Comparison of ENCODE assay signal across 9 mouse cellular contexts in the genomic region with DNA sequence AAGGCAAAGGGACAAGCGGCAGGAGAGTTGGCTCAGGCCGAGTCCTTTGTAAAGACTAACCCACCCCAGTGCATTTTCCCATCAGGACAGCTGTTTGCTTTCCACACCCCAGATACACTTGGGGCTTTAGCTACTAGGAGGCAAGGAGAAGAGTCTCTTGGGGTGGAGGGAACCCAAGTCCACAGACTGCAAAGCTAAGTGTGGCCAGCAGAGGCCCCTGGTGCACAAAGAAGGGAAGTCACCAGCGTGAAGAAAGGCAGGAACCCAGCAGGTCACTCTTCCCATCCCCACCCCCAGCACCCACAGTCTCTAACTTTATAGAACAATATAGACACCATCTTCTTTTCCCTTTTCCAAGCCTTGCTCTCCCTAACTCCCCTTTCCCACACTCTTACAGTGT. TPM values are rescaled to one million over a fixed set of nuclear protein-coding genes. Genes with fewer than 3 reads are reported as not detected.
A peak's percentile ranks its signal among the peaks of the same experiment; 100 is the strongest.
DNase-seq lines count a peak whose midpoint lies in the region; ATAC-seq and TF ChIP-seq lines count a peak whose summit lies in the region.
"Had no signal": no experiment of that assay in that cellular context is flagged by ENCODE, and none has a peak within 500 bp of the region (broad histone marks: within the 10 kb centered on the region; RNA-seq: fewer than 3 reads in every experiment).

No protein-coding gene starts in this region.

- no peak overlapping the region for H3K27ac ChIP-seq in heart, embryonic 12.5 days (ENCODE audit: poor library complexity, severe bottlenecking)
- H3K27ac ChIP-seq: lung, embryonic 15.5 days had no signal

- peak; percentile 54 for TF ChIP-seq CTCF in Patski (IDR thresholded peaks at IDR 0.05)

- no peak overlapping the region for H3K9ac ChIP-seq in heart, embryonic 12.5 days
- H3K9ac ChIP-seq: lung, embryonic 15.5 days had no signal

- peaks cover 15% of the 10 kb centered on the region for H3K4me1 ChIP-seq in heart, embryonic 12.5 days (replicated peaks)

- in situ Hi-C loops in Patski (cut with MboI; ENCODE audit: low pct_unique_long_range_greater_than_20kb), result no loop called here

- 0 out of 2 replicates have a peak, but pooled peaks cover 3% of the 10 kb centered on the region for H3K27me3 ChIP-seq in heart, embryonic 12.5 days (replicated peaks)
- H3K27me3 ChIP-seq in Patski, result peaks cover 13% of the 10 kb centered on the region

- POLR2A ChIA-PET in Patski (lab: Charles Lee), result interaction anchor here (0.7 to 1.0 kb wide), 2 partner anchors 10 to 36 kb away, joined by 3 to 4 read pairs; partner anchors contain the start of gene H2afy

- no peak overlapping the region for H3K4me2 ChIP-seq in heart, embryonic 12.5 days
- H3K4me2 ChIP-seq: lung, embryonic 15.5 days had no signal

- H3K36me3 ChIP-seq in heart, embryonic 12.5 days, result no peaks in the 10 kb centered on the region
- H3K36me3 ChIP-seq: lung, embryonic 15.5 days had no signal

- H3K9me3 ChIP-seq in heart, embryonic 12.5 days (replicated peaks), result no peaks in the 10 kb centered on the region
- H3K9me3 ChIP-seq: lung, embryonic 15.5 days had no signal

- no peak for ATAC-seq in heart, embryonic 12.5 days (ENCODE audit: insufficient number of reproducible peaks, low FRiP score)
- ATAC-seq in Patski, result no peak

- H3K4me3 ChIP-seq in heart, embryonic 12.5 days, result no peak overlapping the region
- H3K4me3 ChIP-seq: lung, embryonic 15.5 days had no signal

- 39% methylated on average over 3 of the region's 3 CpGs for WGBS in heart, embryonic 12.5 days

- peak; percentile 89 for DNase-seq in heart, adult 11 months
- DNase-seq in 416B (ENCODE audit: low read depth) (peak; percentile 83), Patski (ENCODE audit: low read depth, low spot score) (no peak)
- DNase-seq in lung, postnatal 14 days, result peak; percentile 36
- DNase-seq in layer of hippocampus, adult 18-20 months (ENCODE audit: low spot score in 2 of 2), result no peak
- no peak for DNase-seq in cerebellum, adult 18-20 months
- DNase-seq in adrenal gland, adult 8-10 months, result no peak

- CTCF ChIA-PET in Patski (lab: Charles Lee), result interaction anchor here (1.0 kb wide), 1 partner anchor 22 kb away, joined by 3 read pairs; no protein-coding TSS in a partner anchor

RNA-seq across cellular contexts. Expression of gene H2afy, which starts 9.4 kb away (rescaled TPM):
- 141 and 152 TPM in 2 replicates for polyA plus RNA-seq in heart, embryonic 12.5 days (2016; fragmentation: Nextera tagmentation; extraction: Ambion mirVana)
- 185 TPM for polyA plus RNA-seq in Patski (2021)
- 100 to 1,000 TPM; 115 to 121 TPM for total RNA-seq in layer of hippocampus, adult 18-20 months (2021)
- total RNA-seq in adrenal gland, adult 8-10 months (2022), result 100 to 1,000 TPM; 130 to 162 (median 139) TPM

RNA-seq across cellular contexts. Expression of gene Tifab, which starts 33.2 kb away (rescaled TPM):
- polyA plus RNA-seq in heart, embryonic 12.5 days (2016; fragmentation: Nextera tagmentation; extraction: Ambion mirVana), result 0.72 and 0.81 TPM in 2 replicates
- not detected for polyA plus RNA-seq in Patski (2021)
- total RNA-seq in layer of hippocampus, adult 18-20 months (2021), result 1 to 10 TPM; 1.3 TPM
- 1 to 10 TPM; 1.9 to 5.3 (median 4.4) TPM for total RNA-seq in adrenal gland, adult 8-10 months (2022)

Comparison
In these comparisons a context has a peak if more than half of its experiments do, and no peak if none do; other contexts are left out.
1. DNase-seq: peak in heart, adult 11 months (single experiment), 416B (single experiment) and lung, postnatal 14 days (single experiment); none in Patski (single experiment), layer of hippocampus, adult 18-20 months (0 of 2), cerebellum, adult 18-20 months (0 of 2) and adrenal gland, adult 8-10 months (single experiment).